Mouse (Mus musculus) stomach, postnatal 0 days (tissue): ENCODE measurements around the gene Clrn2.

Source experiments
- CTCF ChIP-seq: IDR thresholded peaks from 2 replicates; pipeline ENCODE4 v1.5.1; 2016; ENCODE audit warnings: antibody characterized with exemption, low read depth, mild to moderate bottlenecking, moderate library complexity
- EP300 ChIP-seq: optimal IDR thresholded peaks from 2 replicates; pipeline ENCODE3; 2016; ENCODE audit warnings: antibody characterized with exemption

DNA sequence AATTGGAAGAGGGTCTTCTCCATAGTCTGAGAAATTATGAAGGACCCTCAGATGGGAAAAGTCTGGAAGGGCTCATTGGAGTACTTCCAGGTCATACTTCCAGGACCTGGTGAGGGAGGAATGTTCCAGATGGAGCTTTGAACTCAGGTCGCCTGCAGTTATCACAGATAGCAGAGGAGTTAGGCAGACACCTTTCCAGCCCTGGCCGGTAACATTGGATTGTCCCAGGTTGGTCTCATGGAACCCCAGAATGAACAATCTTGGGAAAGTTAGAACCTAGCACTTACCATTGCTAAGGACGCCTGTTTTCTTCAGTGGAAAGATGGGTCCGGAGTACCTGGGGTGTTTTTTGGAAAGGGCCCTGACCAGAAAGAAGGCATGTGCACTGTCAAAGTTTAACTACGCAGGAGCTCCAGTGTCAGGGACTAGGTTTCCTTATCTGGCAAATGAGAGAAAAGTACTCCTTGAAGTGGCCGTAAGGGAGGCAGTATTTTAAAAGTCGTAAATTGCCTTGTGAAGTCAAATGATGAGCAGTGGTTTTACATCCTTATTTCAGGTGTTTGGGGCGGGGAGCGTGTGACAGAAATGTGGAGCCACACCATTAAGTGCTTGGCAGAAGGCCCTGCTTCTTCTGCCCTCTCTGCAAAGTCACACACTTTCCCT, 40.7 kb downstream of the Clrn2 start:
- TF ChIP-seq CTCF (no peak), EP300 (no peak)
